Mouse (Mus musculus): ENCODE results near the gene Etv6. TPM values are rescaled to one million over a fixed set of nuclear protein-coding genes. Genes with fewer than 3 reads are reported as not detected.

The Etv6 gene
- total and polyA plus RNA-seq, 3 experiments: 12.6 to 25.9 TPM; not detected in 1

DNA sequence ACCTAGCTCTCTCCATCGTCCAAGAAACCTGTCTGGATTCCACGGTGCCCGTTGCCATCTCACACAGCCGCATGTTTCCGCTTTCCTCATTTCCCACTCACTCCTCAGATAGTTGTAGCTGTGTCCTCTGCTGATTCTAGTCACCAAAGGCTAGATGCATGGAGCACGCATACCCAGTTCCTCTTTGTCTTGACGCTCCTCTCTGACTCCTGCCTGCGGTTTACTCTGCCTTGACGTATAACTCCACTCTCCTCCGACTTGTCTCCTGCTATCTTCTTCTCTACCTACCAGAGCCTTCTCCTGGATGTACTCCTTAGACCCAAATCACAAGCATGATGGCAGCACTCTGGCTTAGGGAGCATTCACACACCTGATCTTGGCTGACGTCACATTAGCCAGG lies 169.7 kb downstream of the Etv6 start:
- H3K36me3 ChIP-seq (ENCODE audit: control insufficient read depth in 1 of 2, insufficient read depth in 2 of 2, low read length in 2 of 2): peaks cover 2 to 15% of the 10 kb centered on the region in 2 experiments; a peak in 3 of 4 replicates
- H3K27me3 ChIP-seq (ENCODE audit: control insufficient read depth in 1 of 2, insufficient read depth in 2 of 2, low read length in 2 of 2): no peaks in the 10 kb centered on the region
- H3K4me3 ChIP-seq (ENCODE audit: control insufficient read depth in 1 of 2, insufficient read depth in 1 of 2, low read depth in 2 of 2, low read length in 2 of 2): no peak overlapping the region
- DNase-seq (ENCODE audit: low read depth, low spot score): no peak
- H3K79me2 ChIP-seq (ENCODE audit: control insufficient read depth, insufficient read depth, low read length, poor library complexity): no peaks in the 10 kb centered on the region
- H3K9ac ChIP-seq (ENCODE audit: control insufficient read depth, low read depth, low read length, poor library complexity, severe bottlenecking): no peak overlapping the region
- H3K9me3 ChIP-seq (replicated peaks; ENCODE audit: insufficient read depth, low read length): no peaks in the 10 kb centered on the region
- peaks cover 10 to 28% of the 10 kb centered on the region in 2 experiments for H3K4me1 ChIP-seq (ENCODE audit: control insufficient read depth in 1 of 2, insufficient read depth in 2 of 2, low read length in 2 of 2)
- H3K27ac ChIP-seq (ENCODE audit: control insufficient read depth, low read depth, low read length): no peak overlapping the region
- no peak for TF ChIP-seq ZKSCAN1 (IDR thresholded peaks at IDR 0.05; ENCODE audit: low read depth, low read length)
- no peak for TF ChIP-seq ELF1 (IDR thresholded peaks at IDR 0.05; ENCODE audit: low read depth, low read length)
- no peak for TF ChIP-seq MEF2A (IDR thresholded peaks at IDR 0.05; ENCODE audit: extremely low read depth, insufficient replicate concordance, low read depth, low read length, poor library complexity, severe bottlenecking)
- TF ChIP-seq BHLHE40 (IDR thresholded peaks at IDR 0.05; ENCODE audit: borderline replicate concordance, low read depth, low read length): no peak
- TF ChIP-seq MYB (IDR thresholded peaks at IDR 0.05; ENCODE audit: low read depth, low read length): no peak
- TF ChIP-seq CTCF (IDR thresholded peaks at IDR 0.05 in 2 of 3, conservative IDR thresholded peaks at IDR 0.05 in 1 of 3; ENCODE audit: control insufficient read depth in 1 of 3, insufficient read depth in 1 of 3, low read depth in 2 of 3, low read length in 3 of 3, poor library complexity in 1 of 3, severe bottlenecking in 1 of 3): no peak
- no peak for TF ChIP-seq POLR2AphosphoS2 (IDR thresholded peaks at IDR 0.05; ENCODE audit: low read length)
- no peak for TF ChIP-seq EP300 (IDR thresholded peaks at IDR 0.05; ENCODE audit: low read depth in 1 of 2, low read length in 2 of 2)
- no peak for TF ChIP-seq POLR2A (IDR thresholded peaks at IDR 0.05; ENCODE audit: control insufficient read depth in 1 of 2, insufficient read depth in 1 of 2, low read depth in 1 of 2, low read length in 2 of 2, poor library complexity in 1 of 2)
- TF ChIP-seq SMC3 (IDR thresholded peaks at IDR 0.05; ENCODE audit: low read depth, low read length): no peak
- no peak for TF ChIP-seq MYC (IDR thresholded peaks at IDR 0.05; ENCODE audit: low read depth, low read length)
- no peak for TF ChIP-seq MAX (IDR thresholded peaks at IDR 0.05; ENCODE audit: low read length)
- no peak for TF ChIP-seq ZMIZ1 (IDR thresholded peaks at IDR 0.05; ENCODE audit: low read depth, low read length)
- TF ChIP-seq ETS1 (IDR thresholded peaks at IDR 0.05; ENCODE audit: low read depth, low read length): no peak
- no peak for TF ChIP-seq JUND (IDR thresholded peaks at IDR 0.05; ENCODE audit: low read depth, low read length)
- TF ChIP-seq ZC3H11A (IDR thresholded peaks at IDR 0.05; ENCODE audit: low read depth, low read length): no peak
- no peak for TF ChIP-seq USF2 (IDR thresholded peaks at IDR 0.05; ENCODE audit: borderline replicate concordance in 1 of 2, insufficient read depth in 1 of 2, low read depth in 1 of 2, low read length in 2 of 2)
- TF ChIP-seq USF1 (IDR thresholded peaks at IDR 0.05; ENCODE audit: low read depth, low read length): no peak
- no peak for TF ChIP-seq TCF12 (IDR thresholded peaks at IDR 0.05; ENCODE audit: low read depth, low read length)
- TF ChIP-seq TAL1 (IDR thresholded peaks at IDR 0.05; ENCODE audit: low read length): no peak

DNA sequence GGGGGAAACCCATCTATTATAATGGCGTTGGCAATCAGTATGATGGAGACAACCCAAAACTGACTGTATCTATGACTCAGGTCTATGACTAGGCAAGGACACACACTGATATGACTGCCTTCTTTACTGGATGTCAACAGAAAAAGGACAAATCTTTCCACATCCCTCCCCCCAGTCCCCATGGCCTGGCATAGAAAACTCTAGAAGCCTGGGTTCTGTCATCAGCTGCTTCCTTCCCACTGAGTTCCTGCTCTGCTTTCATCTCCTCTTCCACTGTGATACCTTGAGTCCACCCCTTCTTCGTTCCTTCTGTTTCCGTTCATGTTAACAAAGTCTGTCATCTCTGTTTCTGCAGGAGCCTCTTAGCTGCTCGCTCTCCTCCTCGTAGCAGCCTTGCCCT lies 170.2 kb downstream of the Etv6 start:
- Histone ChIP-seq H3K4me3 (ENCODE audit: control insufficient read depth in 1 of 2, insufficient read depth in 1 of 2, low read depth in 2 of 2, low read length in 2 of 2) (no peak overlapping the region), H3K27me3 (ENCODE audit: control insufficient read depth in 1 of 2, insufficient read depth in 2 of 2, low read length in 2 of 2) (no peaks in the 10 kb centered on the region), H3K79me2 (ENCODE audit: control insufficient read depth, insufficient read depth, low read length, poor library complexity) (no peaks in the 10 kb centered on the region), H3K27ac (ENCODE audit: control insufficient read depth, low read depth, low read length) (no peak overlapping the region), H3K36me3 (ENCODE audit: control insufficient read depth in 1 of 2, insufficient read depth in 2 of 2, low read length in 2 of 2) (peaks cover 2 to 18% of the 10 kb centered on the region in 2 experiments; a peak in 3 of 4 replicates), H3K4me1 (ENCODE audit: control insufficient read depth in 1 of 2, insufficient read depth in 2 of 2, low read length in 2 of 2) (peaks cover 10 to 31% of the 10 kb centered on the region in 2 experiments), H3K9me3 (replicated peaks; ENCODE audit: insufficient read depth, low read length) (no peaks in the 10 kb centered on the region), H3K9ac (ENCODE audit: control insufficient read depth, low read depth, low read length, poor library complexity, severe bottlenecking) (no peak overlapping the region)
- TF ChIP-seq MAFK (IDR thresholded peaks at IDR 0.05; ENCODE audit: borderline replicate concordance, low read depth, low read length): no peak
- no peak for TF ChIP-seq TBP (IDR thresholded peaks at IDR 0.05; ENCODE audit: low read depth, low read length)
- TF ChIP-seq UBTF (IDR thresholded peaks at IDR 0.05; ENCODE audit: borderline replicate concordance, insufficient read depth, low read depth, low read length): no peak
- no peak for TF ChIP-seq MAZ (IDR thresholded peaks at IDR 0.05; ENCODE audit: low read depth, low read length)
- TF ChIP-seq EP300 (IDR thresholded peaks at IDR 0.05; ENCODE audit: low read depth in 1 of 2, low read length in 2 of 2): no peak
- no peak for TF ChIP-seq MXI1 (IDR thresholded peaks at IDR 0.05; ENCODE audit: low read depth, low read length)
- TF ChIP-seq MYB (IDR thresholded peaks at IDR 0.05; ENCODE audit: low read depth, low read length): no peak
- no peak for TF ChIP-seq E2F4 (IDR thresholded peaks at IDR 0.05; ENCODE audit: borderline replicate concordance, low read depth, low read length)
- TF ChIP-seq KAT2A (conservative IDR thresholded peaks at IDR 0.05; ENCODE audit: low read depth, low read length): no peak
- TF ChIP-seq USF2 (IDR thresholded peaks at IDR 0.05; ENCODE audit: borderline replicate concordance in 1 of 2, insufficient read depth in 1 of 2, low read depth in 1 of 2, low read length in 2 of 2): no peak
- no peak for TF ChIP-seq ZC3H11A (IDR thresholded peaks at IDR 0.05; ENCODE audit: low read depth, low read length)
- no peak for TF ChIP-seq NRF1 (IDR thresholded peaks at IDR 0.05; ENCODE audit: insufficient read depth, low read depth, low read length, poor library complexity, severe bottlenecking)
- no peak for TF ChIP-seq RCOR1 (IDR thresholded peaks at IDR 0.05; ENCODE audit: low read depth, low read length)
- TF ChIP-seq TAL1 (IDR thresholded peaks at IDR 0.05; ENCODE audit: low read length): no peak
- TF ChIP-seq CHD1 (IDR thresholded peaks at IDR 0.05; ENCODE audit: low read depth, low read length): no peak
- DNase-seq (ENCODE audit: low read depth, low spot score): no peak
